25 mouse cellular contexts compared by ENCODE assay signal in the genomic region with DNA sequence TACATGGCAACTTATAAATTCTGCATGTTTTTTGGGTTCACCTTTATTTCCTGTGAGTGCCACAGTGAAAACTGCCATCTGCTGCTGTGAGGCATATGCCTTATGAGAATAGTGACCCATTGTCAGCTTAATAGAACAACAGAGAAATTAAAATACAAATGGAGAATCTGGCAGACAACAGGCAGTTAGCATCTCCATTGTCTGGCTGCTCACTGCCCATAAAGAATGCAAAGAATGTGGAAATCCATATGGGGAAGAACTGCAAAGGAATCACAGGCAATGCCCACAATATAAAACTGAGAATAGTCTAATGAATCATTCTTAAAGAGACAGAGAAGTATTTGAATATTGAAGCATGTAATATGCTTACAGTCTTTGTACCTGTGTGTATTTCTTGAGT. TPM values are rescaled to one million over a fixed set of nuclear protein-coding genes. Genes with fewer than 3 reads are reported as not detected.
DNase-seq lines count a peak whose midpoint lies in the region; ATAC-seq and TF ChIP-seq lines count a peak whose summit lies in the region.
"Had no signal": no experiment of that assay in that cellular context is flagged by ENCODE, and none has a peak within 500 bp of the region (broad histone marks: within the 10 kb centered on the region; RNA-seq: fewer than 3 reads in every experiment).

No protein-coding gene starts in this region.

- H3K4me1 ChIP-seq in forebrain, postnatal 0 days (ENCODE audit: insufficient read depth), result no peaks in the 10 kb centered on the region
- H3K4me1 ChIP-seq: embryonic facial prominence, embryonic 12.5 days; forebrain, embryonic 12.5 days; forebrain, embryonic 15.5 days; heart, embryonic 12.5 days; heart, embryonic 15.5 days; hindbrain, embryonic 13.5 days; intestine, embryonic 15.5 days had no signal

- no peaks in the 10 kb centered on the region for H3K9me3 ChIP-seq in forebrain, postnatal 0 days (ENCODE audit: low read length)
- H3K9me3 ChIP-seq: embryonic facial prominence, embryonic 12.5 days; forebrain, embryonic 12.5 days; forebrain, embryonic 15.5 days; heart, embryonic 12.5 days; heart, embryonic 15.5 days; hindbrain, embryonic 13.5 days; intestine, embryonic 15.5 days had no signal

- H3K27ac ChIP-seq in forebrain, postnatal 0 days (ENCODE audit: low read depth, low read length), result no peak overlapping the region
- H3K27ac ChIP-seq: embryonic facial prominence, embryonic 12.5 days; forebrain, embryonic 12.5 days; forebrain, embryonic 15.5 days; heart, embryonic 15.5 days; hindbrain, embryonic 13.5 days; intestine, embryonic 15.5 days had no signal

- TF ChIP-seq CTCF in forebrain, postnatal 0 days (IDR thresholded peaks at IDR 0.05; ENCODE audit: low read depth), result no peak

- peak; percentile 42 for DNase-seq in 3T3-L1 (ENCODE audit: low read depth, low spot score)
- peak; percentile 59 for DNase-seq in Muller cell, postnatal 12 days (ENCODE audit: inconsistent ontology term)
- peak; percentile 27 for DNase-seq in ZHBTc4 (ENCODE audit: low read depth, low spot score)
- peak; percentile 67 for DNase-seq in retina, postnatal 1 day
- no peak for DNase-seq in neural tube, embryonic 10.5 days (ENCODE audit: extremely low spot score, low spot score)
- no peak for DNase-seq in forebrain, postnatal 0 days
- DNase-seq: adrenal gland, postnatal 10 days; adrenal gland, postnatal 36 days; cerebellum, adult 18-20 months; cerebellum, adult 9-10 months; cerebellum, postnatal 14 days; gastrocnemius, postnatal 10 days; heart, adult 11 months; heart, postnatal 10 days; heart, postnatal 4 days; kidney, adult 11 months had no signal

- no peaks in the 10 kb centered on the region for H3K27me3 ChIP-seq in forebrain, postnatal 0 days (ENCODE audit: insufficient read depth, low read length)
- H3K27me3 ChIP-seq: embryonic facial prominence, embryonic 12.5 days; forebrain, embryonic 12.5 days; forebrain, embryonic 15.5 days; heart, embryonic 12.5 days; heart, embryonic 15.5 days; hindbrain, embryonic 13.5 days; intestine, embryonic 15.5 days had no signal

- H3K4me3 ChIP-seq in forebrain, postnatal 0 days (ENCODE audit: low read depth, low read length), result no peak overlapping the region
- H3K4me3 ChIP-seq: embryonic facial prominence, embryonic 12.5 days; erythroblast, embryonic 14.5 days; forebrain, embryonic 12.5 days; forebrain, embryonic 15.5 days; heart, embryonic 12.5 days; heart, embryonic 15.5 days; hindbrain, embryonic 13.5 days; intestine, embryonic 15.5 days had no signal

- H3K9ac ChIP-seq in forebrain, postnatal 0 days, result no peak overlapping the region
- H3K9ac ChIP-seq: embryonic facial prominence, embryonic 12.5 days; forebrain, embryonic 12.5 days; forebrain, embryonic 15.5 days; heart, embryonic 12.5 days; heart, embryonic 15.5 days; hindbrain, embryonic 13.5 days; intestine, embryonic 15.5 days had no signal

- ATAC-seq in forebrain, postnatal 0 days, result no peak
- ATAC-seq: forebrain, embryonic 15.5 days; hindbrain, embryonic 16.5 days; intestine, embryonic 15.5 days had no signal

- no peaks in the 10 kb centered on the region for H3K36me3 ChIP-seq in forebrain, postnatal 0 days (ENCODE audit: insufficient read depth)
- H3K36me3 ChIP-seq: embryonic facial prominence, embryonic 12.5 days; forebrain, embryonic 12.5 days; forebrain, embryonic 15.5 days; heart, embryonic 12.5 days; heart, embryonic 15.5 days; hindbrain, embryonic 13.5 days; intestine, embryonic 15.5 days had no signal

- no peak overlapping the region for H3K4me2 ChIP-seq in forebrain, postnatal 0 days (ENCODE audit: low read depth)
- H3K4me2 ChIP-seq: embryonic facial prominence, embryonic 12.5 days; forebrain, embryonic 12.5 days; forebrain, embryonic 15.5 days; heart, embryonic 12.5 days; heart, embryonic 15.5 days; hindbrain, embryonic 13.5 days; intestine, embryonic 15.5 days had no signal

RNA-seq across cellular contexts. Expression of a gene that starts 14.5 kb away (rescaled TPM):
- 0.08 and 0.10 TPM in 2 replicates for total RNA-seq in forebrain, postnatal 0 days (2014; rRNA removed)
- polyA plus RNA-seq in forebrain, postnatal 0 days (2015; fragmentation: Nextera tagmentation; extraction: Ambion mirVana), result 0.09 and 0.10 TPM in 2 replicates
- polyA plus RNA-seq: erythroblast, embryonic 14.5 days; forebrain, embryonic 12.5 days had no signal

Comparison
In these comparisons a context has a peak if more than half of its experiments do, and no peak if none do; other contexts are left out.
1. DNase-seq: peak in 3T3-L1 (single experiment), Muller cell, postnatal 12 days (single experiment), ZHBTc4 (single experiment) and retina, postnatal 1 day (single experiment); none in neural tube, embryonic 10.5 days (single experiment) and forebrain, postnatal 0 days (single experiment).